In the genomic region with DNA sequence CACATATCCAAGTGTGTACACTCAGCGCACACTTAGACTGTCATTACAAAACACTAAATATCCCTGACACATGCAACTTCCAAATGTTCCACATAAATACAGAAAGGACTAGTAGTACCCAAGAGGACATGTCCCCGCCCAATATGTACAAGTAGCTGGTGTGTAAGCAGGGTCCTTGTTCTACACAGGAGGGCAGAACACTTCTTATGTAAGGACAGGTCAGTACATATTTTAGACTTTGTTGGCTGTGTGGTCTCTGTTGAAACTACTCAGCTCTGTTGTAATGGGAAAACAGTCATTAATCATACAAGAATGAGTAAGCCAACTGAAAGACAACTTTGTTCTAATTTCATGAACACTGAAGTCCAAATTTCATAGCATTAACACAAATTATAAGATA, we compare ENCODE assay signal across 13 mouse cellular contexts.
"Had no signal": no experiment of that assay in that cellular context is flagged by ENCODE, and none has a peak within 500 bp of the region (broad histone marks: within the 10 kb centered on the region; RNA-seq: fewer than 3 reads in every experiment).

No protein-coding gene starts in this region.

- DNase-seq: kidney, adult 18-20 months; kidney, postnatal 14 days; lung, adult 2 months; right cerebral cortex, adult 18-20 months; thymus, postnatal 14 days had no signal

- ATAC-seq: intestine, embryonic 15.5 days had no signal

- H3K4me1 ChIP-seq: intestine, embryonic 15.5 days; midbrain, embryonic 12.5 days had no signal

- H3K4me3 ChIP-seq: intestine, embryonic 15.5 days; kidney, embryonic 15.5 days; limb, embryonic 10.5 days; midbrain, embryonic 12.5 days; neural tube, embryonic 15.5 days had no signal

- H3K27ac ChIP-seq: intestine, embryonic 15.5 days; kidney, embryonic 15.5 days; limb, embryonic 10.5 days; liver, embryonic 14.5 days; macrophage; midbrain, embryonic 12.5 days; neural tube, embryonic 15.5 days; stomach, postnatal 0 days had no signal
